Mouse (Mus musculus): Measurements from ENCODE around the gene Fsip1. TPM values are rescaled to one million over a fixed set of nuclear protein-coding genes. Genes with fewer than 3 reads are reported as not detected.

The Fsip1 gene
- polyA plus RNA-seq (2015; fragmentation: Illumina TruSeq; extraction: RNeasy Lipid Tissue Mini Kit (QIAGEN cat#74804); ENCODE audit: insufficient read depth, low read depth, low replicate concordance) = not detected

DNA sequence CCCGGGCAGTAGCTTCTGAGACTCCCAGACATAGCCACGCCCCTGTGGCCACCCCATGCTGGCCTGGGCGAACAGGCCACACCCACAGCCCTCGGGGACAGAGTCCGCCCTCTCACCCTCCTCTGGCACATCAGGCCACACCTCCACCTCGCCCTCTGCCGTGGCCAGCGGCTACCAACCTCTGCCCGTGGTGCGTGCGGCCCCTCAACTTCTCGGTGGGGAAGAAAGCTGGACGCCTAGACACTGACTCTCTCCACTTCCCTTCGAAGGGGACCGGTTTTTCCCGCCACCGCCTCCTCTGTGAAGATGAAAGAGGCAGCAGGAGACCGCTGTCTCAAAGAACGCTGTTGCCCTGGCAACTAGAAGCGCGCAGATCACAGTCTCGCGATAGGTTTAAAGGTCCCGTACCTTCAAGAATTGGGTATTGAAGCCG is at the start of gene Fsip1:
TSS of gene Fsip1 (minus strand) at position 346 of the 433 bp plus-strand sequence.

DNA sequence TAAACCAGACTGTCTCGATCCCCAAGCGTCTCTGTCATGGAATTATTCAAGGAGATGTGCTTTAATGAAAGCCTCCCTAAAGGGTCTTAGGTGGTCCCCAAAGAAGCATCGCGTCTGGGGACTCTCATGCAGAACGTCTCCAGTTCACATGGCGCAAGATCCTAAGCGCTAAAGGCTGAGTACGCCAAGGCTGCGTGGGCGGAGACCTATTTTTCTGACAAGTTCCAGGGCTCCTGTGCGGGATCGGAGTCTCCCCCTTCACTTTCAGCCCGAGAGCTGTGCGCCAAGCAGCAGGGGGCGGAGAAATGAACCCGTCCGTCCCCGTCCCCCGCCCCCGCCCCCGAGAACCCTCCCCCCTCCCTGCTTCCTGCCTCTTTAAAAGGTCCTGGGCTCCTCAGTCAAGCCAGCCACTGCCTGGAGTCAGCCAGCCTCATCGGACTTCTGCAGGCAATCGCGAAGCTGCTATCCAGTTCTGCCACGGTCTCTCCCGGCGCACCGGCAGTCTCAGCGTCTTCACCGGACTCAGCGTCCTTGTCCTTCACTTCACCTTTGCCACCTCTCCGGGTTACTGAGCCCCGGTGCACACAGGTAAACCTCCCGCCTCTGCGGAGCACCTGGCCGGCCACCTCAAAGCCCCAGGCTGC is 145.2 kb downstream of the Fsip1 start, which contains the start of gene Thbs1:
TSS of gene Thbs1 (plus strand) at position 389 of the 644 bp plus-strand sequence.

Other genes with a start within 250 kb of the Fsip1 start
- 18.5 TPM for gene Thbs1, start 145.1 kb downstream of the Fsip1 start, polyA plus RNA-seq (2015; fragmentation: Illumina TruSeq; extraction: RNeasy Lipid Tissue Mini Kit (QIAGEN cat#74804); ENCODE audit: insufficient read depth, low read depth, low replicate concordance)
- gene Gpr176, start 116.5 kb upstream of the Fsip1 start, polyA plus RNA-seq (2015; fragmentation: Illumina TruSeq; extraction: RNeasy Lipid Tissue Mini Kit (QIAGEN cat#74804); ENCODE audit: insufficient read depth, low read depth, low replicate concordance) = 0.20 TPM
- gene Eif2ak4, start 131.7 kb upstream of the Fsip1 start, polyA plus RNA-seq (2015; fragmentation: Illumina TruSeq; extraction: RNeasy Lipid Tissue Mini Kit (QIAGEN cat#74804); ENCODE audit: insufficient read depth, low read depth, low replicate concordance) = 4.5 TPM
- gene Srp14, start 222.7 kb upstream of the Fsip1 start, polyA plus RNA-seq (2015; fragmentation: Illumina TruSeq; extraction: RNeasy Lipid Tissue Mini Kit (QIAGEN cat#74804); ENCODE audit: insufficient read depth, low read depth, low replicate concordance) = 39.4 TPM

All from pancreas, adult 10 weeks (tissue).